Mouse (Mus musculus) ZHBTc4 (cell line): ENCODE measurements at regions not wholly inside any gene's neighbourhood (a gene's known extent, or its start where the extent isn't known, plus 50 kb on each side); places are given as distances from the start of the nearest gene placed in this dataset.
A peak's percentile ranks its signal among the peaks of the same experiment; 100 is the strongest.

ENCODE experiments used
- DNase-seq: peaks from one replicate; pipeline ENCODE4 v3.0.0-alpha.2; 2011; ENCODE audit warnings: low read depth, low spot score

- peak; percentile 18 for DNase-seq
These were observed 1787.4 kb downstream of the Hace1 start for GRCm38 (mm10) chr10:47365016-47365538.

- no peak for DNase-seq
These were observed 1789.2 kb downstream of the Hace1 start for GRCm38 (mm10) chr10:47366804-47367203.

DNA sequence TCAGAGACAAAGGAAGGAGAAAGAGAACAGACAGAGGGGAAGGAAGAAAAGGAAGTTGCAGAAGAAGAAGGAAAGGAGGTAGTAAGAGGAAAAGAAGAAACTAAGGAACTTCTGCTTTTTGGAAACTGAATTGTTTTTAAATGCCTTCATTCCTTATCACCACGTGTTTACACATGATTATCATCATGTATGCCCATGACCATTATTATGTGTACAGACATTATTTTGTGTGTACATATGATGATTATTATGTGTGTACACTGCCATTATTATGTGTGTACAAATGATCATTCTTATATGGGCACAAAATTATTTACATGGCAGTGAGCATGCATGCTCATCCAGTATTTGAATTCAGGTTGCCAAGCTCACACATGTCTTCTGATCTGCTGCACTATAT, 1825.9 kb downstream of the Hace1 start:
- DNase-seq, result no peak

DNA sequence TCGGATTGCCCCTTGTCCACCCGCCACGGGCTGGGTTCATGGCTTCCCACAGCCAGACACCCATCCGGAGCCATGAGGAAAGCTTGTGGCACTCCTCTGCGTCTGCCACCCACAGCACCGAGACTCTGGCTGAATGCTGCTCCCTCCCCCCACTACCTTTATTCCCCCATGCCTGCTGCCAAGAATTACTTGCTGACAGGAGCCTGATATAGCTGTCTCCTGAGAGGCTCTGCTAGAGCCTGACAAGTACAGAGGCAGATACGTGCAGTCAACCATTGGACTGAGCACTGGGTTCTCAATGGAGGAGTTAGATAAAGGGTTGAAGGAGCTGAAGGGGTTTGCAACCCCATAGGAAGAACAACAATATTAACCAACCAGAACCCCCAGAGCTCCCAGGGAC, 1848.9 kb downstream of the Hace1 start:
- DNase-seq, result peak; percentile 2
